Mouse (Mus musculus) CH12.LX (cell line): ENCODE results near the gene Pde6b. TPM values are rescaled to one million over a fixed set of nuclear protein-coding genes. Genes with fewer than 3 reads are reported as not detected.

ENCODE experiments used
- DNase-seq: peaks from one replicate; pipeline ENCODE4 v3.0.0-alpha.2; 2013; ENCODE audit errors: extremely low read depth
- H3K27ac ChIP-seq: 2 replicates; pipeline ENCODE4 v1.5.1; 2012; ENCODE audit warnings: low read depth, mild to moderate bottlenecking, control low read depth, moderate library complexity; ENCODE audit not compliant: insufficient read depth
- H3K27me3 ChIP-seq: replicated peaks from 2 replicates; pipeline ENCODE3; 2012; ENCODE audit warnings: inconsistent platforms
- H3K36me3 ChIP-seq, 2 experiments: replicated peaks in 1 of 2; 2 replicates each; pipeline versions ENCODE3 to v1.6.1; 2012; ENCODE audit warnings: inconsistent platforms in 1 of 2, low read length in 1 of 2, mild to moderate bottlenecking in 1 of 2, mixed read lengths in 1 of 2, moderate library complexity in 1 of 2; ENCODE audit not compliant: control insufficient read depth in 1 of 2, insufficient read depth in 1 of 2
- H3K4me1 ChIP-seq, 2 experiments: 2 replicates each; pipeline ENCODE4 v1.6.1; 2012; ENCODE audit warnings: inconsistent platforms in 1 of 2, moderate library complexity in 1 of 2; ENCODE audit not compliant: insufficient read depth in 2 of 2, control insufficient read depth in 1 of 2
- H3K4me2 ChIP-seq: 2 replicates; pipeline ENCODE4 v1.6.1; 2012; ENCODE audit warnings: low read depth, mild to moderate bottlenecking, control low read depth; ENCODE audit not compliant: poor library complexity, insufficient read depth, severe bottlenecking
- H3K4me3 ChIP-seq, 3 experiments: fragments of 150-350 bp in 1 of 3; sonication (generic) in 1 of 3; replicated peaks in 1 of 3; 2 replicates each; pipeline versions ENCODE3 to v1.5.1; 2011 to 2012; ENCODE audit warnings: low read depth in 2 of 3, low read length in 2 of 3, mild to moderate bottlenecking in 2 of 3, moderate library complexity in 2 of 3, control low read depth in 1 of 3, improper control_type of control experiment in 1 of 3, inconsistent platforms in 1 of 3, mixed read lengths in 1 of 3; ENCODE audit not compliant: poor library complexity in 1 of 3
- H3K79me2 ChIP-seq: replicated peaks from 2 replicates; pipeline ENCODE4 v1.6.1; 2012; ENCODE audit warnings: mild to moderate bottlenecking, moderate library complexity; ENCODE audit not compliant: control insufficient read depth, poor library complexity, insufficient read depth, severe bottlenecking; ENCODE audit errors: extremely low read depth
- H3K9ac ChIP-seq: 2 replicates; pipeline ENCODE4 v1.6.1; 2012; ENCODE audit warnings: low read depth, mild to moderate bottlenecking, control low read depth, moderate library complexity; ENCODE audit not compliant: insufficient read depth
- H3K9me3 ChIP-seq: replicated peaks from 2 replicates; pipeline ENCODE3; 2012; ENCODE audit warnings: low read length, inconsistent platforms, mixed read lengths
- CHD1 ChIP-seq: IDR thresholded peaks from 2 replicates; pipeline ENCODE4 v1.6.1; 2012; ENCODE audit warnings: low read depth, low read length, improper control_type of control experiment, inconsistent platforms
- CTCF ChIP-seq, 2 experiments: IDR thresholded peaks in 1 of 2; conservative IDR thresholded peaks in 1 of 2; 2 replicates each; pipeline ENCODE4 v1.5.1; 2011 to 2012; ENCODE audit warnings: low read depth in 2 of 2, low read length in 2 of 2, improper control_type of control experiment in 1 of 2, inconsistent platforms in 1 of 2, mild to moderate bottlenecking in 1 of 2, moderate library complexity in 1 of 2
- ELF1 ChIP-seq: IDR thresholded peaks from 2 replicates; pipeline ENCODE4 v1.6.1; 2014; ENCODE audit warnings: low read depth, mild to moderate bottlenecking, inconsistent platforms, low read length, improper control_type of control experiment
- EP300 ChIP-seq: IDR thresholded peaks from 2 replicates; pipeline ENCODE4 v1.6.1; 2011; ENCODE audit warnings: low read length, improper control_type of control experiment
- ETS1 ChIP-seq: conservative IDR thresholded peaks from 2 replicates; pipeline ENCODE4 v1.6.1; 2012; ENCODE audit warnings: low read depth, mild to moderate bottlenecking, inconsistent platforms, low read length, improper control_type of control experiment, moderate library complexity
- HCFC1 ChIP-seq: IDR thresholded peaks from 2 replicates; pipeline ENCODE4 v1.6.1; 2012; ENCODE audit warnings: low read depth, mild to moderate bottlenecking, inconsistent platforms, low read length, improper control_type of control experiment
- IRF4 ChIP-seq: IDR thresholded peaks from 2 replicates; pipeline ENCODE4 v1.6.1; 2014; ENCODE audit warnings: low read depth, mild to moderate bottlenecking, inconsistent platforms, low read length, improper control_type of control experiment
- MAFK ChIP-seq: IDR thresholded peaks from 2 replicates; pipeline ENCODE4 v1.6.1; 2011; ENCODE audit warnings: low read length, improper control_type of control experiment; ENCODE audit not compliant: insufficient replicate concordance
- MAX ChIP-seq: IDR thresholded peaks from 2 replicates; pipeline ENCODE4 v1.6.1; 2011; ENCODE audit warnings: low read length, improper control_type of control experiment
- MAZ ChIP-seq: IDR thresholded peaks from 2 replicates; pipeline ENCODE4 v1.6.1; 2012; ENCODE audit warnings: low read depth, mild to moderate bottlenecking, inconsistent platforms, low read length, improper control_type of control experiment, moderate library complexity
- MXI1 ChIP-seq: IDR thresholded peaks from 2 replicates; pipeline ENCODE4 v1.6.1; 2011; ENCODE audit warnings: mild to moderate bottlenecking, low read depth, low read length, improper control_type of control experiment
- MYC ChIP-seq: IDR thresholded peaks from 2 replicates; pipeline ENCODE4 v1.6.1; 2011; ENCODE audit warnings: low read depth, mild to moderate bottlenecking, improper control_type of control experiment, low read length
- NELFE ChIP-seq: IDR thresholded peaks from 2 replicates; pipeline ENCODE4 v1.6.1; 2011; ENCODE audit warnings: low read depth, low read length, improper control_type of control experiment
- NRF1 ChIP-seq: IDR thresholded peaks from 2 replicates; pipeline ENCODE4 v1.6.1; 2014; ENCODE audit warnings: low read depth, mild to moderate bottlenecking, inconsistent platforms, low read length, improper control_type of control experiment, moderate library complexity
- POLR2A ChIP-seq: IDR thresholded peaks from 2 replicates; pipeline ENCODE4 v1.6.1; 2011; ENCODE audit warnings: low read depth, mild to moderate bottlenecking, improper control_type of control experiment, low read length
- RCOR1 ChIP-seq: conservative IDR thresholded peaks from 2 replicates; pipeline ENCODE4 v1.6.1; 2012; ENCODE audit warnings: low read depth, mild to moderate bottlenecking, inconsistent platforms, low read length, improper control_type of control experiment
- SIN3A ChIP-seq: IDR thresholded peaks from 2 replicates; pipeline ENCODE4 v1.6.1; 2012; ENCODE audit warnings: low read length, improper control_type of control experiment, inconsistent platforms
- TBP ChIP-seq: conservative IDR thresholded peaks from 2 replicates; pipeline ENCODE4 v1.6.1; 2011; ENCODE audit warnings: low read depth, low read length, improper control_type of control experiment
- ZKSCAN1 ChIP-seq: IDR thresholded peaks from 2 replicates; pipeline ENCODE4 v1.6.1; 2012; ENCODE audit warnings: low read depth, inconsistent platforms, low read length, improper control_type of control experiment, borderline replicate concordance
- ZMIZ1 ChIP-seq: IDR thresholded peaks from 2 replicates; pipeline ENCODE4 v1.6.1; 2012; ENCODE audit warnings: low read depth, mild to moderate bottlenecking, inconsistent platforms, low read length, improper control_type of control experiment
- dilution Hi-C: fragments of 300-500 bp; cut with MboI; formaldehyde crosslinking; loops from 2 replicates; pipeline ENCODE4 v1.14.3; 2020; ENCODE audit warnings: low sequenced_read_pairs; ENCODE audit not compliant: extremely low pct_unique_long_range_greater_than_20kb, extremely low pct_ligation_motif_present
- in situ Hi-C: fragments of 300-500 bp; cut with MboI; formaldehyde crosslinking; loops from 3 replicates; pipeline ENCODE4 v1.14.3; 2019; ENCODE audit warnings: low sequenced_read_pairs, low pct_ligation_motif_present, low pct_unique_long_range_greater_than_20kb, mixed read lengths
- polyA plus RNA-seq: library from polyadenylated mRNA; unstranded; fragments of >175 nt; gene quantifications from 2 replicates; pipeline ENCODE4 v1.2.1, GENCODE M21; 2012; ENCODE audit warnings: low read depth; ENCODE audit not compliant: insufficient read length
- total RNA-seq, 2 experiments: library from RNA; depleted of rRNA; stranded (reverse); fragments of 300-350 nt in 1 of 2; fragments of >200 nt in 1 of 2; gene quantifications; 2 replicates each; pipeline ENCODE4 v1.2.3; 2012 to 2014

Gene Pde6b
- total and polyA plus RNA-seq, 3 experiments, result 0.11 TPM; not detected in 2

DNA sequence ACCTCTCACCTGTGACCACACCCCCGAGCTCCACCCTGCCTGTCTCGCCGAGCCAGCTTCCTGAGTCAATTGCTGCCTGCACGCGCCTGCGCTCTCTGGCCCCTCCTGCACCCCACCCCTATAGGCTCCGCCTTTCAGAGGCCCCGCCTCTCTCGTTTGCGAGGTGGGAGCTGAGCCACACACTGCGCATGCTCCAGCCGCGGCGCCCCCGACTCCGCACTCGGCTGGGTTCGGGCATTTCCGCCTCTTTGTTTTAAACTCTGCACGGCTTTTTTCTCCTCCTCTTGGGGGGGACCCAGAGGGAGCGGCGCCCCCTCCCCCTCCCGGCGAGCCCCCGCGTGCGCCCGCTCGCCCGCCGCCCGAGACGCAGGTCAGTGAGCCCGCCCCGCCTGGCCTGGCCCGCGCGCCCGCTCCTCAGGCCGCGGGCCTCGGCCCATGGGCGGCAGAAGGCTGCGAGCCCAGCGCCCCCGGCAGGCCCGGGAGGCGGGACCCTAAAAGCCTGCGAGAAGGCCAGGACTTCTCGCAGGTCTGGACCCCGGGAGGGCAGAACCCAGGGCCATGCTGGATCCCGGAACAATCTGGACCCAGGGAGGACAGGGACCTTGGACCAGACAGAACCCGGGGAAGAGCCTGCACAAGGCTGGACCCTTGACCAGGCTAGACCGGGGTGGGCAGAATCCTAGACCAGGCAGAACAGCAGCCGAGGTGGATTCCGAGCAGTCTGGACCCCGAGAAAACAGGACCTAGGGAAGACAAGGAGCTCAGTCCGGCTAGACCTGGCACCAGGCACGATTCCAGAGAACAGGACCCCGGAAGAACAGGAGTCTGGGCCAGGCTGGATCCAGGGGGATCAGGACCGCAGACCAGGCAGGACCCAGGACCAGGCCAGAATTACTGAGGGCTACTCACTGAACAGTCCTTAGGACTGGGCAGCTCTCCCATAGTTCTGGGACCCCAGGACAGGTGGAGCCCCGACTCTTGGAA lies 73.2 kb downstream of the Pde6b start, which contains the start of gene Pcgf3:
Pcgf3 (plus strand) TSS at position 151 of the 984 bp plus-strand sequence.
- in situ Hi-C loops, result no loop called here
- peaks cover 35% of the 10 kb centered on the region for H3K79me2 ChIP-seq
- TF ChIP-seq IRF4 (no peak), CHD1 (no peak), SIN3A (no peak; the same call in 1 of the 2 replicates), HCFC1 (peak; percentile 38; the same call in 1 of the 2 replicates), NRF1 (peak; percentile 97), MXI1 (peak; percentile 70; the same call in 1 of the 2 replicates), NELFE (peak; percentile 78), ZKSCAN1 (no peak), MAFK (no peak), MAZ (peak; percentile 81), MAX (peak; percentile 33; the same call in 1 of the 2 replicates), POLR2A (peak; percentile 83), ELF1 (peak; percentile 87)
- TF ChIP-seq, all 38 proteins: peak for 8
- Histone ChIP-seq H3K4me1 (peaks cover 8 to 31% of the 10 kb centered on the region in 2 experiments), H3K36me3 (peaks cover 0 to 3% of the 10 kb centered on the region in 2 experiments), H3K9me3 (no peaks in the 10 kb centered on the region), H3K9ac (peak within 1 kb of the TSS; percentile 89), H3K4me2 (peak within 1 kb of the TSS; percentile 90), H3K27me3 (peaks cover 29% of the 10 kb centered on the region), H3K27ac (no peak within 1 kb of the TSS), H3K4me3 (peak within 1 kb of the TSS; percentile 63 to 94 (median 75))
- DNase-seq, result peak; percentile 96
- dilution Hi-C loops, result no loop called here

DNA sequence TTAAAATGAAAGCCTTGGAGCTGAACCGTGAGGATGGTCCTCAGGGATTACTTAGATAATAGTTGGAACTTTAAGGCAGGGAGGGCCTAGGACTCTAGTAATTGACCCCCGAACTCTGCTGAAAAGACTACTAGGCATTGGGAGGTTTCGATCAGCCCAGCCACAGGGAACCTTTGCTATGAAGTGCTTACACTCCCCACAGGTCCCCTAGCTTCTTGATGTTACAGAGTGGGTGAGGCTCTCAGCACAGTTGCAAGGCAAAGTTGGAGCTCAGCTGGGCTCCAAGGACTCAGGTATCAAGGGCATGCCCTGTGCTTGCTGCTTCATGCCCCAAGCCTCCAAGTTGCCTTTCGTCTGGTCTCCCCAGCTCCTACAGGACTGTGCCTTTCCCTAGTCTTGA lies 74.3 kb downstream of the Pde6b start:
- H3K79me2 ChIP-seq, result peaks cover 43% of the 10 kb centered on the region
- DNase-seq, result no peak

More for the DNA sequence above, 74.3 kb downstream of the Pde6b start:
- peaks cover 0 to 11% of the 10 kb centered on the region in 2 experiments for H3K36me3 ChIP-seq
- in situ Hi-C loops (no loop called here), dilution Hi-C loops (no loop called here)
- H3K27me3 ChIP-seq, result peaks cover 27% of the 10 kb centered on the region
- H3K27ac ChIP-seq, result no peak overlapping the region
- H3K4me1 ChIP-seq, result peaks cover 8 to 31% of the 10 kb centered on the region in 2 experiments
- no peak for TF ChIP-seq MXI1
- TF ChIP-seq ETS1, result no peak
- TF ChIP-seq EP300, result no peak
- TF ChIP-seq MYC, result no peak
- no peak for TF ChIP-seq ZMIZ1
- no peak for TF ChIP-seq RCOR1
- no peak for TF ChIP-seq TBP
- no peak for TF ChIP-seq CTCF (conservative IDR thresholded peaks at IDR 0.05 in 1 of 2, IDR thresholded peaks at IDR 0.05 in 1 of 2; ENCODE audit: low read depth in 2 of 2, low read length in 2 of 2)
- peak overlapping the region; percentile 89 for H3K9ac ChIP-seq
- H3K4me3 ChIP-seq, result peak overlapping the region; percentile 49 to 94 (median 63)
- no peaks in the 10 kb centered on the region for H3K9me3 ChIP-seq
- peak overlapping the region; percentile 90 for H3K4me2 ChIP-seq
